Mouse (Mus musculus) cerebellum, adult 9-11 months (tissue): ENCODE data around the gene Mcpt8.
"Not testable (repeated sequence)": the region's sequence is repeated elsewhere in the genome, so short reads cannot be mapped to it uniquely, and the experiment has no call there.

ENCODE experiments used
- DNase-seq: peaks from one replicate; pipeline ENCODE4 v3.0.0; 2022

Mcpt8 gene

GRCm38 (mm10) chr14:56085167-56085566 lies at the start of gene Mcpt8:
TSS of gene Mcpt8 (minus strand) at chr14:56085273.
- DNase-seq, result no peak

- not testable (repeated sequence) for DNase-seq
These were observed 48.6 kb upstream of the Mcpt8 start for GRCm38 (mm10) chr14:56133675-56134074.

GRCm38 (mm10) chr14:56132508-56132907 lies 47.4 kb upstream of the Mcpt8 start, which contains the start of gene Gzmd:
TSS of gene Gzmd (minus strand) at chr14:56132608.
- not testable (repeated sequence) for DNase-seq

GRCm38 (mm10) chr14:56128341-56128740 lies 43.3 kb upstream of the Mcpt8 start:
- DNase-seq, result no peak

GRCm38 (mm10) chr14:56123516-56123915 lies 38.4 kb upstream of the Mcpt8 start:
- no peak for DNase-seq

GRCm38 (mm10) chr14:56120525-56120924 lies 35.5 kb upstream of the Mcpt8 start, which contains the start of gene Gzme:
TSS of gene Gzme (minus strand) at chr14:56120625.
- no peak for DNase-seq

GRCm38 (mm10) chr14:56115531-56116310 lies 30.6 kb upstream of the Mcpt8 start:
- not testable (repeated sequence) for DNase-seq

- DNase-seq, result no peak
These were observed 20.5 kb upstream of the Mcpt8 start for GRCm38 (mm10) chr14:56105447-56106180.

GRCm38 (mm10) chr14:56105016-56105415 lies 19.9 kb upstream of the Mcpt8 start:
- DNase-seq, result no peak

GRCm38 (mm10) chr14:56103452-56103851 lies 18.4 kb upstream of the Mcpt8 start:
- no peak for DNase-seq

- DNase-seq, result no peak
These were observed 17.3 kb upstream of the Mcpt8 start, which contains the start of gene Ctsg for GRCm38 (mm10) chr14:56102386-56102785. TSS of gene Ctsg (minus strand) at chr14:56102574.

GRCm38 (mm10) chr14:56098940-56099339 lies 13.9 kb upstream of the Mcpt8 start:
- no peak for DNase-seq

GRCm38 (mm10) chr14:56097597-56097996 lies 12.5 kb upstream of the Mcpt8 start:
- DNase-seq, result no peak

- DNase-seq, result no peak
These were observed 8.3 kb upstream of the Mcpt8 start for GRCm38 (mm10) chr14:56093353-56093752.

- DNase-seq, result no peak
These were observed 1.6 kb upstream of the Mcpt8 start for GRCm38 (mm10) chr14:56086711-56087110.

- peak; percentile 36 for DNase-seq
These were observed 3.1 kb downstream of the Mcpt8 start for GRCm38 (mm10) chr14:56082016-56082415.

- not testable (repeated sequence) for DNase-seq
These were observed 22.9 kb downstream of the Mcpt8 start, which contains the start of gene Mcpt4 for GRCm38 (mm10) chr14:56062213-56062612. TSS of gene Mcpt4 (minus strand) at chr14:56062313.

GRCm38 (mm10) chr14:56057722-56058121 lies 27.4 kb downstream of the Mcpt8 start:
- no peak for DNase-seq

- DNase-seq, result no peak
These were observed 29.7 kb downstream of the Mcpt8 start for GRCm38 (mm10) chr14:56055408-56055807.

GRCm38 (mm10) chr14:56041792-56042191 lies 43.3 kb downstream of the Mcpt8 start, which contains the start of gene Mcpt2:
TSS of gene Mcpt2 (plus strand) at chr14:56042041.
- not testable (repeated sequence) for DNase-seq

- DNase-seq, result no peak
These were observed 50.6 kb downstream of the Mcpt8 start for GRCm38 (mm10) chr14:56034433-56034832.
